In genomic region chr13:49170623-49171022, GRCm38 (mm10) we compare ENCODE assay signal across 19 mouse cellular contexts. TPM values are rescaled to one million over a fixed set of nuclear protein-coding genes. Genes with fewer than 3 reads are reported as not detected.
DNase-seq lines count a peak whose midpoint lies in the region.
"Had no signal": no experiment of that assay in that cellular context is flagged by ENCODE, and none has a peak within 500 bp of the region (broad histone marks: within the 10 kb centered on the region; RNA-seq: fewer than 3 reads in every experiment).

No protein-coding gene starts in this region.

- intact Hi-C loops in left cerebral cortex, postnatal 36 days (cut with DNase I) = loop anchor here (5.0 kb wide), 2 partner anchors 113 to 513 kb away; no protein-coding TSS in a partner anchor

- DNase-seq in frontal cortex, postnatal 36 days (ENCODE audit: low spot score in 2 of 2) = peak; percentile 39 to 51
- no peak for DNase-seq in frontal cortex, adult 2 months (ENCODE audit: extremely low spot score in 1 of 2, low spot score in 1 of 2)
- DNase-seq in left cerebral cortex, postnatal 36 days (ENCODE audit: low spot score in 2 of 2) = peak; percentile 40 to 54
- no peak for DNase-seq in left cerebral cortex, adult 8-10 months (ENCODE audit: low spot score in 2 of 2)
- peak; percentile 40 for DNase-seq in right cerebral cortex, postnatal 25 days
- no peak for DNase-seq in right cerebral cortex, postnatal 4 days
- DNase-seq in spleen, postnatal 14 days (ENCODE audit: low spot score in 2 of 2) = no peak
- DNase-seq: adrenal gland, postnatal 10 days; adrenal gland, postnatal 36 days; B cell, adult 2 months; cerebellum, adult 11 months; cerebellum, adult 2 months; cerebellum, postnatal 10 days; cerebellum, postnatal 36 days; gastrocnemius, postnatal 25 days; heart, adult 18-20 months; heart, postnatal 10 days; heart, postnatal 36 days had no signal

RNA-seq across cellular contexts. Expression of gene Ninj1, which starts 16.7 kb away (rescaled TPM):
- polyA plus RNA-seq in frontal cortex, adult 2 months (2012; rRNA removed) = 56.2 and 61.8 TPM in 2 replicates
- total RNA-seq in left cerebral cortex, postnatal 36 days (2021) = 10 to 100 TPM; 18.6 to 23.9 TPM
- total RNA-seq in left cerebral cortex, adult 8-10 months (2022) = 10 to 100 TPM; 20.1 to 21.3 (median 21.0) TPM

RNA-seq across cellular contexts. Expression of gene Wnk2, which starts 22.8 kb away (rescaled TPM):
- polyA plus RNA-seq in frontal cortex, adult 2 months (2012; rRNA removed) = 64.8 and 67.4 TPM in 2 replicates
- 100 to 1,000 TPM; 116 to 137 TPM for total RNA-seq in left cerebral cortex, postnatal 36 days (2021)
- total RNA-seq in left cerebral cortex, adult 8-10 months (2022) = 100 to 1,000 TPM; 115 to 126 (median 123) TPM
- polyA plus RNA-seq: G1E had no signal

RNA-seq across cellular contexts. Expression of gene Card19, which starts 45.2 kb away (rescaled TPM):
- 30.4 and 33.8 TPM in 2 replicates for polyA plus RNA-seq in frontal cortex, adult 2 months (2012; rRNA removed)
- 10 to 100 TPM; 12.2 to 13.2 TPM for total RNA-seq in left cerebral cortex, postnatal 36 days (2021)
- 10 to 100 TPM; 10.7 to 18.4 (median 13.6) TPM for total RNA-seq in left cerebral cortex, adult 8-10 months (2022)

Comparison
In these comparisons a context has a peak if more than half of its experiments do, and no peak if none do; other contexts are left out.
1. DNase-seq: peak in frontal cortex, postnatal 36 days (2 of 2), left cerebral cortex, postnatal 36 days (2 of 2) and right cerebral cortex, postnatal 25 days (single experiment); none in frontal cortex, adult 2 months (0 of 2), left cerebral cortex, adult 8-10 months (0 of 2), right cerebral cortex, postnatal 4 days (single experiment) and spleen, postnatal 14 days (0 of 2).